Mouse (Mus musculus) neural tube, embryonic 15.5 days (tissue): ENCODE results near the gene Gm11172. TPM values are rescaled to one million over a fixed set of nuclear protein-coding genes. Genes with fewer than 3 reads are reported as not detected.

Experiments used
- ATAC-seq: fragments of 200-750 bp; cut with Nextera tagmentation; 2 replicates; pipeline ENCODE4 v1.8.0; 2017; ENCODE audit warnings: mild to moderate bottlenecking, moderate TSS enrichment, moderate library complexity; ENCODE audit not compliant: low FRiP score
- H3K27ac ChIP-seq: fragments of 300-500 bp; sonication (generic); replicated peaks from 2 replicates; pipeline ENCODE4 v1.5.1; 2015; ENCODE audit warnings: mild to moderate bottlenecking, inconsistent platforms
- H3K27me3 ChIP-seq: fragments of 300-500 bp; sonication (generic); replicated peaks from 2 replicates; pipeline ENCODE4 v1.6.1; 2015; ENCODE audit warnings: inconsistent platforms
- H3K36me3 ChIP-seq: fragments of 300-500 bp; sonication (generic); 2 replicates; pipeline ENCODE4 v1.6.1; 2015; ENCODE audit warnings: inconsistent platforms
- H3K4me1 ChIP-seq: fragments of 300-500 bp; sonication (generic); 2 replicates; pipeline ENCODE4 v1.6.1; 2015; ENCODE audit warnings: inconsistent platforms
- H3K4me2 ChIP-seq: fragments of 300-500 bp; sonication (generic); 2 replicates; pipeline ENCODE4 v1.6.1; 2015; ENCODE audit warnings: inconsistent platforms, mild to moderate bottlenecking, moderate library complexity
- H3K4me3 ChIP-seq: fragments of 300-500 bp; sonication (generic); replicated peaks from 2 replicates; pipeline ENCODE4 v1.5.1; 2015; ENCODE audit warnings: mild to moderate bottlenecking, inconsistent platforms
- H3K9ac ChIP-seq: fragments of 300-500 bp; sonication (generic); replicated peaks from 2 replicates; pipeline ENCODE4 v1.6.1; 2015; ENCODE audit warnings: mild to moderate bottlenecking, inconsistent platforms
- H3K9me3 ChIP-seq: fragments of 300-500 bp; sonication (generic); replicated peaks from 2 replicates; pipeline ENCODE4 v1.6.1; 2016; ENCODE audit warnings: inconsistent platforms
- whole genome bisulfite sequencing: fragments of 180-500 bp; shearing (Covaris S2); methylation state at CpG from one replicate; pipeline ENCODE4 v1.1.7; 2015; ENCODE audit warnings: mixed read lengths; 5-methylcytosine and 5-hydroxymethylcytosine counted together
- polyA plus RNA-seq: library from polyadenylated mRNA; unstranded; fragments of >200 nt; fragmentation: Nextera tagmentation; extraction: Ambion mirVana; gene quantifications from 2 replicates; pipeline ENCODE4 v1.2.1, GENCODE M21; 2015

Gene Gm11172
- polyA plus RNA-seq, 1 experiment from 2014 or later: not detected

DNA sequence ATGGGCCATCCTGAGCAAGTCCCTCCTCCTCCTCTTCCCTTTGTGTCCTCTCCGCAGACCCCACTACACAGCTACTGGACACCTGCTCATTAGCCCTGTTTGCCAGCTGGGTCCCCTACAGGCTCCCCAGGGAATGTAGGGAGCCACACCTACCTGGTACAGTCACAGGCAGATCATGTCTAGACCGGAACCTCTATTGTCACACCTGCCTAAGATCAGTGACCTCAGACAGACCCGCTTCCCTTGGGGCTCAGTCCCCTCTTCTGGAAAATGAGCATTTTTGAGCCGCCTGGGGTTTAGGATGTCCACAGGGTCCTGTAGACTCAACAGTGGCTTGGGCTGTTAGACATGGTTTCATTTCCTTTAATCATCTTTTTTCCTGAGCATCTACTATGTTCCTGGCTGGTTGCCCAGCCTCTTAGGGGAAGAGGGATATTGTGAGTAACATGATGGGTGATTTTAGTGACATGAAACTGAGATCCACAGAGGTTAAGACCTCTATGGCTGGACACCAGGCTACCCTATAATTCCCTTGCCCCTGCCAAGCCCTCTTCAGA is 5.9 kb downstream of the Gm11172 start:
- Histone ChIP-seq H3K4me2 (no peak overlapping the region), H3K9me3 (no peaks in the 10 kb centered on the region), H3K4me3 (no peak overlapping the region), H3K27me3 (no peaks in the 10 kb centered on the region), H3K36me3 (no peaks in the 10 kb centered on the region), H3K27ac (no peak overlapping the region), H3K9ac (no peak overlapping the region), H3K4me1 (no peaks in the 10 kb centered on the region)
- ATAC-seq: no peak
- 82% methylated on average over 4 of the region's 4 CpGs for WGBS

DNA sequence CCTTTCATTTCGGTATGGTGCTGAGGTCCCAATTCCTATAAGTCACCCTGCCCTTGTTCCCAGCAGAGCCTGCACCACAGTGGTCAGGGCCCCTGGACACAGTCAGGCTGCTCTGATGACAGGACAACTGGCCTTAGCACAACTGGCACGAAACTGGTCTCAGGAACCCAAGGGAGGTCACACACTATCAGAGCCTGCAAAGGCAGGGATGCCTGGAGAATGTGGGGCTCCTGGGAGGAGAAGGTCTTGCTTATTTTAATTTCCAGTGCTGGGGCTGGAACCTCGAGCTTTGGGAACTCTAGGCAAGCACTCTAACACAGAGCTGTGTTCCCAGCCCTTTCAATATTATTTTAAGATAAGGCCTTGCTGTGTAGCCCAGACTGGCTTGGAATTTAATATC is 7.3 kb downstream of the Gm11172 start:
- Histone ChIP-seq H3K9me3 (no peaks in the 10 kb centered on the region), H3K27me3 (no peaks in the 10 kb centered on the region), H3K4me2 (no peak overlapping the region), H3K4me3 (no peak overlapping the region), H3K27ac (no peak overlapping the region), H3K4me1 (no peaks in the 10 kb centered on the region), H3K9ac (no peak overlapping the region), H3K36me3 (no peaks in the 10 kb centered on the region)
- 73% methylated on average over 3 of the region's 3 CpGs for WGBS
- ATAC-seq: no peak

DNA sequence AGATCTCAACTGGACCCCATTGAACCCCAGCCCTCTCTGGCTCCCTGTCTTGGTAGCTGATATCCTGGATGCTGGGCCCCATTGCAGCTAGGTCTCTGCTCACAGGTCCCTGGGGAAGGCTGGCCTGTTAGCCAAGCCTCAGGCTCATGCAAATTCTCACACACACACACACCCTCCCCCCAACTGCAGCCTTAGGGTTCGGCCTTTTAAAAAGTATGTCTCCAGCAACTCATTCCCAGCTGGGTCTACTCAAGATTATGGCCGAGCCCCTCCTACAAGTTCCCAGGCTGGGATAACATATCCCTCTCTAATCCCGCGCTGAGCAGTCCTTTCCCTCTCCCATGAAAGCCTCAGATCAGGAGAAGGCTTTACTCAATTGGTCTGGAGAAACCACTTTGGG is 8.7 kb downstream of the Gm11172 start:
- Histone ChIP-seq H3K4me3 (no peak overlapping the region), H3K9me3 (no peaks in the 10 kb centered on the region), H3K36me3 (no peaks in the 10 kb centered on the region), H3K9ac (no peak overlapping the region), H3K27ac (no peak overlapping the region), H3K4me2 (no peak overlapping the region), H3K4me1 (no peaks in the 10 kb centered on the region), H3K27me3 (no peaks in the 10 kb centered on the region)
- ATAC-seq: no peak
- 69% methylated on average over 4 of the region's 4 CpGs for WGBS

DNA sequence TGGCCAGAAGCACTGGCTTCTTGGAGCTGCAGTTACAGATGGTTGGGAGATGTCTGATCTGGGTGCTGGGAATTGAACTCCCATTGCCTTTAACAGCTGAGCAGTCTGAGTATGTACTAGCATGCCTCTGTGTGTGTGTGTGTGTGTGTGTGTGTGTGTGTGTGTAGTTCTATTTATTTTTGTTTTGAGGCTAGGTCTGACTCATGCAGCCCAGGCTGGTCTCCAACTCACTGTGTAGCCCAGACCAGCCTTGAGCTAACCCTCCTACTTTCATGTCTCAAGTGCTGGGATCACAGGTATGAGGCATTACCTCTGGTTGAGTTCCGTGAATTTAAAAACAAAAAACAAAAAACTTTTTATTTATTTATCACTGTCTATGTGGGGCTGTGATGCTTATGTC is 11.8 kb downstream of the Gm11172 start:
- Histone ChIP-seq H3K9ac (no peak overlapping the region), H3K4me3 (no peak overlapping the region), H3K36me3 (no peaks in the 10 kb centered on the region), H3K27ac (no peak overlapping the region), H3K9me3 (no peaks in the 10 kb centered on the region), H3K27me3 (no peaks in the 10 kb centered on the region), H3K4me2 (no peak overlapping the region), H3K4me1 (no peaks in the 10 kb centered on the region)
- WGBS: 80% methylated on average over 1 of the region's 1 CpGs
- ATAC-seq: no peak

DNA sequence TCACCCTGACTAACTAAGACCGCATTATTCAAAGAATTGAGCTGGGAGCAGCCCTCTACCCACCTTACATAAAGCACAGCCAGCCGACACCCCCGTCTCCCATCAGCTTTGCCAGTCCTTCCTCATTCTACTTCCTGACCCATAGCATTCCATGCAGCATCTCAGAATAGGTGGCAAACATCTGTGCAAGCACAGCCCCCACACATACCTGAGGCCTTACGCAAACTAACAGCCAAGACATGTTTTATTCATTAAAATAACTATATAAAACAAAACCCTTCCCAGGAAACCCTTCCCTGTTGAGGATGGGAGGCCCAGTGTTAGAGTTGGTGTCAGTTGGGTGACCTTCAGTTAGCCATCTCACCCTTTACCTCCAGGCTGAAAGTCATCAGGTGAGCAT is 13.1 kb downstream of the Gm11172 start:
- Histone ChIP-seq H3K9ac (no peak overlapping the region), H3K36me3 (no peaks in the 10 kb centered on the region), H3K4me1 (no peaks in the 10 kb centered on the region), H3K4me3 (no peak overlapping the region), H3K4me2 (no peak overlapping the region), H3K9me3 (no peaks in the 10 kb centered on the region), H3K27ac (no peak overlapping the region), H3K27me3 (no peaks in the 10 kb centered on the region)
- WGBS: 92% methylated on average over 4 of the region's 4 CpGs
- ATAC-seq: no peak

DNA sequence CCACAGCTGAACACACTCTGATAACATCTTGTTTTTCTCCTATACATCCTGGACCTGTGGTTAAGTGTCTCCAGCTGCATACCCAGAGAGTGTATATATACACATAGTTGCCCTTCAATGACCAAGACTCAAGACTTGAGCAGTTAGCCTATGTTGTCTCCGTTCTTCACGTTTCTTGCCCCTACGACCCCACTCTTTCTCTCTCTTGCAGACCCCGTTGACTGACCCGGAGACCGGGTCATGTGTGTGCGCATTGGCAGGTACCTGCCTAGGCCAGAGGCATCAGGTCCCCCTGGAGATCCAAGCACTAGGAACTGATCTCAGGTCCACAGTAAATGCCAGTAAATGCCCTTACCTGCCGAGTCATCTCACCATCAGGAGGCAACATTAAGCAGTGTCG is 14.6 kb downstream of the Gm11172 start:
- no peaks in the 10 kb centered on the region for H3K36me3 ChIP-seq
- 93% methylated on average over 9 of the region's 9 CpGs for WGBS
- H3K9ac ChIP-seq: no peak overlapping the region
- H3K27me3 ChIP-seq: no peaks in the 10 kb centered on the region
- H3K4me3 ChIP-seq: no peak overlapping the region
- H3K9me3 ChIP-seq: no peaks in the 10 kb centered on the region
- no peaks in the 10 kb centered on the region for H3K4me1 ChIP-seq
- ATAC-seq: no peak
- H3K27ac ChIP-seq: no peak overlapping the region
- H3K4me2 ChIP-seq: no peak overlapping the region

DNA sequence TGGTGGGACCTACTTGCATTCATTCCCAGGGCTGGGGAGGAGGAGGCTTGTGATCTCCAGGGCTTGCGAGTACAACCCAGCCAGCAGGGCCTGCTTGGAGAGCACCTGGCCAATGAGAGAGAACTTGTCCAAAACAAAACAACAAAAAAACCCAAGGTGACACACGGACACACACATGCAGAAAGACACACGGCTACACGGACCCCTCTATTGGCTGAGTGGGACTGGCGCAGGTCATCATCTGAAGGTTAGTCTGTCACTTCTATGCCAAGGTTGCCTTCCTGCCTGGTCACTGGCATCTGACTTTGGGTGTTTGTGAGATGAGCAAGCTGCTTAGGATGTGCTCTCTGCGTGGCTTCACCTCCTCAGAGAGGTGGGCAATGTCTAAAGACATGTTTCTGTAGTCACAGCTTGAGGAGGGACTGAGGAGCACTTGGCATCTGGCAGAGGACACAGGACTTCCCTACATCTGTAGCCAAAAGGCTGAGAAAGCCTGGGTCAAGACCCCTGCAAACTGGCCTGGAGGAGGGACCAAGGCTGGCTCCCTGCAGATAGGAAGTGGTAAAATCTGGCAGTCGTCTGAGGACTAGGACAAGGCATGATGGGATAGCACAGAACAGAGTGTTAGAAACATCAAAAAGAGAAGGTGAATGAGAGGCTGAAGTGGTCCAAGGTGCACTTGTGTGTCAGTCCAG is 15.2 kb downstream of the Gm11172 start:
- Histone ChIP-seq H3K9me3 (no peaks in the 10 kb centered on the region), H3K27ac (no peak overlapping the region), H3K9ac (no peak overlapping the region), H3K36me3 (no peaks in the 10 kb centered on the region), H3K4me2 (no peak overlapping the region), H3K27me3 (no peaks in the 10 kb centered on the region), H3K4me3 (no peak overlapping the region), H3K4me1 (no peaks in the 10 kb centered on the region)
- WGBS: 81% methylated on average over 7 of the region's 7 CpGs
- no peak for ATAC-seq

DNA sequence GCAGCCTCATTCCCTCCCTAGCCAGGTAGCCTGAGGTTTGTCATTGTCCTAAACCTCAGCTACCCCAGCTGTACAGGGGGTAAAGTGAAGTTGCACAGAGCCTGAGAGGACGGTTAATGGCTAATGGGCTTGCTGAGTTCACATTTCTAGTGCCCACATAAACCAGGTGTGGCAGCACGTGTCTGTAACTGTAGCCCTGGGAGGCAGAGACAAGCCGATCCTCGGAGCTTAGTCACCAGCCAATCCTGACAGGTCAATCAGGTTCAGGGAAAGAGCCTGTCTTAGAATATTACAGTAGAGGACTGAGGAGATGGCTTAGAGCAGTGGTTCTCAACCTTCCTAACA is 15.7 kb downstream of the Gm11172 start:
- Histone ChIP-seq H3K27me3 (no peaks in the 10 kb centered on the region), H3K36me3 (no peaks in the 10 kb centered on the region), H3K4me2 (no peak overlapping the region), H3K4me1 (no peaks in the 10 kb centered on the region), H3K9me3 (no peaks in the 10 kb centered on the region), H3K27ac (no peak overlapping the region), H3K4me3 (no peak overlapping the region), H3K9ac (no peak overlapping the region)
- no peak for ATAC-seq
- 70% methylated on average over 4 of the region's 4 CpGs for WGBS

GRCm38 (mm10) chr16:10834542-10834910 is 21.8 kb downstream of the Gm11172 start:
- H3K36me3 ChIP-seq: no peaks in the 10 kb centered on the region
- H3K4me3 ChIP-seq: peak overlapping the region; percentile 77
- H3K27ac ChIP-seq: no peak overlapping the region
- peak overlapping the region; percentile 97 for H3K4me2 ChIP-seq
- peaks cover 17% of the 10 kb centered on the region for H3K4me1 ChIP-seq
- no peak overlapping the region for H3K9ac ChIP-seq
- no peak for ATAC-seq
- WGBS: 8% methylated on average over 12 of the region's 12 CpGs
- H3K27me3 ChIP-seq: no peaks in the 10 kb centered on the region
- no peaks in the 10 kb centered on the region for H3K9me3 ChIP-seq

GRCm38 (mm10) chr16:10834911-10835587 is 22.3 kb downstream of the Gm11172 start, which contains the start of gene Rmi2:
Gene Rmi2 (plus strand): TSS chr16:10835059.
- peak; percentile 95 for ATAC-seq
- peak within 1 kb of the TSS; percentile 57 for H3K9ac ChIP-seq
- no peak within 1 kb of the TSS for H3K27ac ChIP-seq
- H3K4me2 ChIP-seq: peak within 1 kb of the TSS; percentile 97
- H3K36me3 ChIP-seq: no peaks in the 10 kb centered on the region
- peak within 1 kb of the TSS; percentile 77 for H3K4me3 ChIP-seq
- WGBS: under 1% methylated on average over 64 of the region's 69 CpGs
- peaks cover 17% of the 10 kb centered on the region for H3K4me1 ChIP-seq
- no peaks in the 10 kb centered on the region for H3K27me3 ChIP-seq
- H3K9me3 ChIP-seq: no peaks in the 10 kb centered on the region

DNA sequence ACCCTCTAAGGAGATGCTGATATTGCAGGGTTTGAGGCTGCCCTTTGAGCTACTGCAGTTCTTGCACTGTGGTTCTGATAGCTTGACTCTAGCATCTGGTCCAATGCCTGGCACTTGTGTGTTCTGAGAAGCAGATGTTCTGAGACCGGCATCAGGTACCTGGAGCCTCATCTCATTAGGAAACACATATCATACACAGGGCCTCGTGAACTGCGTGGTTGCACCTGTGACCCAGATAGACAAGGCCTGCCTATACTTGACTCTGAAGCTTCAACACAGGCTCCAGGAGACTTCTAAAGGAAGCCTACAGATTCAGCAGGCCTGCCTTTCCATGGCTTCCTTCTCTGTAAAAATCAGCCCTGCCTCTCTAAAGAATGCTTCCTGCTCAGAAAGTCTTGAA is 23.7 kb downstream of the Gm11172 start:
- no peaks in the 10 kb centered on the region for H3K36me3 ChIP-seq
- no peak overlapping the region for H3K27ac ChIP-seq
- no peaks in the 10 kb centered on the region for H3K9me3 ChIP-seq
- ATAC-seq: no peak
- WGBS: 95% methylated on average over 3 of the region's 3 CpGs
- H3K4me3 ChIP-seq: no peak overlapping the region
- H3K27me3 ChIP-seq: no peaks in the 10 kb centered on the region
- H3K4me1 ChIP-seq: peaks cover 17% of the 10 kb centered on the region
- no peak overlapping the region for H3K4me2 ChIP-seq
- no peak overlapping the region for H3K9ac ChIP-seq

GRCm38 (mm10) chr16:10837250-10837649 is 24.5 kb downstream of the Gm11172 start:
- Histone ChIP-seq H3K4me2 (no peak overlapping the region), H3K27ac (no peak overlapping the region), H3K9me3 (no peaks in the 10 kb centered on the region), H3K27me3 (no peaks in the 10 kb centered on the region), H3K9ac (no peak overlapping the region), H3K4me1 (peaks cover 17% of the 10 kb centered on the region), H3K4me3 (no peak overlapping the region), H3K36me3 (no peaks in the 10 kb centered on the region)
- ATAC-seq: no peak
- 86% methylated on average over 3 of the region's 3 CpGs for WGBS
